Mouse (Mus musculus): Measurements from ENCODE around the gene Sept9. TPM values are rescaled to one million over a fixed set of nuclear protein-coding genes. Genes with fewer than 3 reads are reported as not detected.

Gene Sept9
- 6.4 TPM for polyA plus RNA-seq (2014; fragmentation: Illumina TruSeq; extraction: RNeasy Lipid Tissue Mini Kit (QIAGEN cat#74804); ENCODE audit: low read depth, low replicate concordance)

DNA sequence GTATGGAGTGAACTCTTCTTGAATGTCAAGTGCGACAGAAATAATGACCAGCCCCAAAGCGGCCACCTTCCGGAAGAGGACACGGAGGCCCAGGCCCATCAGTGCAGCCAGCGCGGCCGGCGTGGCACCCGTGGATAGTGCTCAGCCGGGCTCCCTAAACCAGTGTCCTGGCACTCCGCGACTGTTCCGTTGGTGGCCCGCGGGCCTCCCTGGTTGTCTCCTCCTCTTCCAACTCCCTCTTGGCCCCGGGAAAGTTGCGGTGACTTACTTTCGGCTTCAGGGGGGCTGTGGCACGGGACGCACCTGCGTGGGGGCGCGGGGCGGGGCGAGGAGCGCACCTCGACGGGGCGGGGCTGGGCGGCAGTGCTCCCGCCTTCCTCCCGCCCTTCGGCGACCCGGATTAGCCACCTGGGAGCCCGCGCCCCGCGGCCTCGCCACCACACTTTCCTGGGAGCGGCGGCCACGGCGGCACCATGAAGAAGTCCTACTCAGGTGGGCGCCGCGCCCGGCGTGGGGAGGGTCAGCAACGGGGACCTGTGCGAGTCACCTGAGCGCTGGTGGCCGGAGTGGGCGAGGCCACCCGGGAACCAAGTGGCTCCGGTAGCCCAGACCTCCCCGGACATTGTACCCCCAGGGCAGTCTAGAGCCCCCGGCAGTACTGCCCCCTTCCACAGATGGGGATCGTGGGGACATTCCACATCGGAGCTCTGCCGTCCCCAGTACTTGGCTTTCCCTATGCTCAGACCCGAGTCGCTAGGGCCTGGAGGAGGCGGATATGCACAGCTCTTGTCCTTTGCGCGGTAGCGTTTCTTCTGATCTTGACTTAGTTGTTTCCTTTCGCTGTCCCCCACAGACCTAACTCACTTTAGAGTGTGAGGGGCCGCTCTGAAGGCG is at the start of gene Sept9:
Gene Sept9 (plus strand): TSS at position 380 of the 894 bp plus-strand sequence.

Other genes with a start within 250 kb of the Sept9 start
- 56.1 TPM for gene Sec14l1, start 84.5 kb upstream of the Sept9 start, polyA plus RNA-seq (2014; fragmentation: Illumina TruSeq; extraction: RNeasy Lipid Tissue Mini Kit (QIAGEN cat#74804); ENCODE audit: low read depth, low replicate concordance)

Measured in testis, adult 10 weeks (tissue).